Mouse (Mus musculus) inflammation-experienced regulatory T-cells (primary cell): ENCODE results near the gene Olfr313. TPM values are rescaled to one million over a fixed set of nuclear protein-coding genes. Genes with fewer than 3 reads are reported as not detected.

Experiments used
- polyA plus RNA-seq, 2 experiments: library from polyadenylated mRNA; unstranded; fragments of 100-300 nt; shearing (Covaris generic); gene quantifications; one replicate each; pipeline ENCODE4 v1.2.1; 2017

Gene Olfr313
- not detected for polyA plus RNA-seq

GRCm38 (mm10) chr11:58814700-58815099, at the start of gene Olfr313:
Olfr313 (plus strand) TSS chr11:58815000.

GRCm38 (mm10) chr11:58772888-58773287, 41.9 kb upstream of the Olfr313 start, which contains the start of gene Olfr315:
Olfr315 (plus strand) TSS chr11:58773188.

DNA sequence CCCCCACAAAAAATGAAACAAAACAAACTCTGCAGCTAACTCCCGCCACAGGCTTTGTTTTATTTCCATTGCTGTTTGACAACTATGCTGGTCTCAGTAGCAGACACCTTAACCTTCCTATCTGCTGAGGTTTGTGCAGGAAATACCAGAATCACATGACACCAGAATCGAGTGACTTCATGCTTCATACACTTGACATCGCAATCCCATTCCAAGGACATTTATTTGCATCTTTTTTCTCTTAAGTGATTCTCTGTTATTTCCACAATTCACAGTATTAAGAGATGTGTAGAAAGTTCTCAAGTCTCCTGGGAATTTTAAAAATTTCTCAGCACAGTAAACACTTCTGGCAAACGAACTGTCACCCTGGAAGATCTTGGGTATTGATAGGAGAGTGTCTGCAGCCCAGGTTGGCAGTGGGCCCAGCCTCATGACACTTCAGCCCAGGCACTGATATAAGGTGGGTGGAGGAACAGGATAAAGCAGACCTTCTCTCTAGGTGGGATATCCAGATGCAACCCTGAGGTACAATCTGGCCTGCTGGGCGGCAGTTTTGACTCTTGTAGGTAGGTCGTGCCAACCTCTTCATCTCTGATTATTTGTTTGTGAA, 32.2 kb upstream of the Olfr313 start, which contains the start of gene Olfr314:
TSS of gene Olfr314 (plus strand) at position 473 of the 610 bp plus-strand sequence.

DNA sequence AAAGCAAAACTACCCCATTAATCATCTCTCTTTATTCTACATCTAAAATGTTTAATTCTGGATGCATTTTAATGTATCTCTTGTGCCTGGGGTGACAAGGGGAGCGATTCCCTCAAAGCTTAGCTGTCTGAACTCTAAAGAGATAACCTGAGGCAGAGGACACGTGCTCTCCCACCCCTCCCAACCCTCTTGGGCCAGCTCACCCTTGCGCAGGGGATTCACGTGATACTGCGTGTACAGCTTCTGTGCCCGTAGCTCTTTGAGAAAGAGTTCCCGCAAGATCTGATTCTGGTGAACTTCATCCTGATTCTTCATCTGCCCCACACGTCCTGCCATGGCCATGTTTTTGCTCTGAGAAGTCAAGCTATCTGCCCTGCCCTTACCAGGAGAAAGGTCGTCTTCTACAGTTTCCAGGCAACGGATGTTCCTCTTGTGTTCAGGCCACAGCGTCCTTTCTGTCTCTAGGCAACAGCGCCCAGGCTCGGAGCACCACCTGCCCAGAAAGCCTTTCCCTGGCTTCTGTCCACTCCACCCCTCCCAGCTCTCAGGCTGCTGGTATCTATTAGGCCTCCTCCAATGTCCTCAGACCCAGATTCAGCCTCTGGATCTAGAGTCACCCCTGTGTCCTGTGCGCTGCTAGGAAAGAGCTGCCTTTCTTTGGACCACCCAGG, 13.1 kb upstream of the Olfr313 start, which contains the start of gene Fam183b:
TSS of gene Fam183b (minus strand) at position 403 of the 671 bp plus-strand sequence.

DNA sequence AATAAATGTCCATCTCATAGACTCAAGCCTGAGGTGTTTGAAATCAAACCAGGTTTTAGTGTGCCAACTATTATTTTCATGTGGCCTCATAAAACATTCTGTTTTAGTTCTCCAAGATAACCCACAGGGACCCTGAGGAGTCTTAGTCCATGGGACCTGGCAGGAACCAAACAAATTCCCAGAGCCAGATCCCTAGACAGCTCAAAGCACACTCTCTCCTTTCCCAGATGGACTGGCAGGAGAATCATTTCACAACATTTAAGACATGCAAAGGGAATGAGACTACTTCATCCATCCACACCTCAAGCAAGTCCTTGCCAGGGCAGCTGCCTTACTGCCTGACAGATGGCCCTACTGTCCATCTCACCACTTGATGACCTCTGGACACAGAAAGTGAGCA, 14.1 kb downstream of the Olfr313 start, which contains the start of gene Olfr312:
TSS of gene Olfr312 (plus strand) at position 301 of the 400 bp plus-strand sequence.

DNA sequence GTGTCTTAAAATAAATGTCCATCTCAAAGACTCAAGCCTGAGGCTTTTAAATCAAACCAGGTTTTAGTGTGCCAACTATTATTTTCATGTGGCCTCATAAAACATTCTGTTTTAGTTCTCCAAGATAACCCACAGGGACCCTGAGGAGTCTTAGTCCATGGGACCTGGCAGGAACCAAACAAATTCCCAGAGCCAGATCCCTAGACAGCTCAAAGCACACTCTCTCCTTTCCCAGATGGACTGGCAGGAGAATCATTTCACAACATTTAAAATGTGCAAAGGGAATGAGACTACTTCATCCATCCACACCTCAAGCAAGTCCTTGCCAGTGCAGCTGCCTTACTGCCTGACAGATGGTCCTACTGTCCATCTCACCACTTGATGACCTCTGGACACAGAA, 24.2 kb downstream of the Olfr313 start, which contains the start of gene Olfr311:
TSS of gene Olfr311 (plus strand) at position 301 of the 400 bp plus-strand sequence.

DNA sequence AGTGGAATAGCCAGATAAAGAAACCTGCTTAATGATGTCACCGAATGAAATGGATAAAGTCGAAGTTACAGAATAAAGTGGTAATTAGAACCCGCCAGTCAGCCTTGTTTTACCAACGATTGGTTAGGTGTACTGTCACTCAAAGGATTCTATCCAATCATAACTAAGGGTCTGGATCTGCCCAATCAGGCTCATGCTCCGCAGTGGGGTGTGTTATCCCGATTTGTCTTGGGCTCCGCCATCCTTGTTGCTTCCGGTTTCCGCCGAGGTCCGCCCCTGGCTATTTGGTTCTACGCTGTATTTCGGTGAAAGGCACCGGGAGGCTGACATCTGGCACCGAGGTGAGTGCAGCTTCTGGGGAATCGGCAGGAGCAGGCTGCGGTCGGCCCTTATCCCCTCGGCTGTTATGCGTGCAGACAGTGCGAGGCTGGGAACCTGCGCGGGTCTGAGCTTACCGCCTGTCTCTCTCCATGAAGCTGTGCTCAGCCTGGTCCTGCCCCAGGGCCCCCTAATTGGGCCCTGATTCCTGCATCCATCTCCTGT, 32.2 kb downstream of the Olfr313 start, which contains the start of gene Gm12258:
TSS of gene Gm12258 (plus strand) at position 240 of the 543 bp plus-strand sequence.

DNA sequence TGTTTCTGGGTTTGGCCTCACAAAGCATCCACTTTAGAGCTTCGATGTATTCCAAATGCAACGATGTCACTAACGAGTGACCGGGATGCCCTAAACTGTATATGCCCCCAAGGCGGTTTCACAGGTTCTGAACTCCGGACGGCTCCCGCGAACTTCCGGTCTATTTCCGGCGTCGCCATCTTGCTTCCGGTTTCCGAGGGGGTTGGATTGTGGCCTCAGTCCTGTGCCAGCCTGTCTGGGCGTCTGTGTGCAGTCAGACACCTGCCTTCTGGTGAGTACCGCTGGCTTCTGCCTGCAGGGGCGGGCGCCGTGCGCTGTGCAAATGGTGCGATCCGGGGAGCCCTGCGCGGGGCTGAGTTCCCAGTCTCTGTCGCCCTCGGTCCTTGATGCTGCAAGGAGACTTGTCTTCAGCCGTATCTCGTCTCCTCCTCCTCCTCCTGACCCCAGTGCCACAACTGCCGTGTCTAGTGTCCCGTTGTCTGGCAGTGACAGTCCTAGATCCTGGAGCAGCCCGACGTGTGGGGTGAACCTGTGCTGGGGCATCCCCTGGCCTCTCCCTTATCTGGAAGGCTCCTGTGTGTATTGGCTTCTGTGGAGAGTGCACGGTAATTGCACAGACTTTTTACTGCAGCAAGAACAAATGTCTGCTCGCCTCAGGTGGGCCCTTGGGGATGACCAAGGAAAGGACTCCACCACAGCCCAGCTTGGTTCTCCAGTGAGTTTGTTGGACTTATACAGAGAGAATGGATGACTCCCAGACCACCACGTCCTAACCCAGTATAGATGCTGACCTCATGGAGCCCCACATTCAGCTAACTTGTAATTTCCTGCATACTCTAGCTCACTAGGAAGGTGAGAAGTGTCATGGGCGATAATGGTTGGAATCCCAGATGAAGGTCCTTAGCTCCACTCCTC, 52.5 kb downstream of the Olfr313 start, which contains the start of gene 2810021J22Rik:
TSS of gene 2810021J22Rik (plus strand) at position 178 of the 915 bp plus-strand sequence.

Other genes starting within 250 kb of the Olfr313 start
- gene Olfr224, start 244.4 kb upstream of the Olfr313 start, polyA plus RNA-seq: under 1 TPM; 0.24 to 0.29 TPM
- not detected for gene Olfr325, start 237.3 kb upstream of the Olfr313 start, polyA plus RNA-seq
- not detected for gene Olfr324, start 219.9 kb upstream of the Olfr313 start, polyA plus RNA-seq
- gene 2210407C18Rik, start 198.9 kb upstream of the Olfr313 start, polyA plus RNA-seq: under 1 TPM in 1 of 2 experiments, not detected in 1; 0.66 TPM
- not detected for gene Olfr323, start 184.5 kb upstream of the Olfr313 start, polyA plus RNA-seq
- gene Trim58, start 174.5 kb upstream of the Olfr313 start, polyA plus RNA-seq: under 1 TPM; 0.07 to 0.29 TPM
- not detected for gene Olfr322, start 156.2 kb upstream of the Olfr313 start, polyA plus RNA-seq
- gene Olfr320, start 133.9 kb upstream of the Olfr313 start, polyA plus RNA-seq: under 1 TPM in 1 of 2 experiments, not detected in 1; 0.48 TPM
- under 1 TPM in 1 of 2 experiments, not detected in 1; 0.10 TPM for gene Olfr319, start 115.8 kb upstream of the Olfr313 start, polyA plus RNA-seq
- under 1 TPM; 0.07 to 0.40 TPM for gene Olfr318, start 91.0 kb upstream of the Olfr313 start, polyA plus RNA-seq
- gene Olfr317, start 75.8 kb upstream of the Olfr313 start, polyA plus RNA-seq: not detected
- gene Olfr316, start 62.3 kb upstream of the Olfr313 start, polyA plus RNA-seq: not detected
- not detected for gene Olfr315, start 41.8 kb upstream of the Olfr313 start, polyA plus RNA-seq
- gene Olfr314, start 32.0 kb upstream of the Olfr313 start, polyA plus RNA-seq: under 1 TPM in 1 of 2 experiments, not detected in 1; 0.39 TPM
- gene Fam183b, start 13.0 kb upstream of the Olfr313 start, polyA plus RNA-seq: not detected
- under 1 TPM in 1 of 2 experiments, not detected in 1; 0.10 TPM for gene Olfr312, start 14.2 kb downstream of the Olfr313 start, polyA plus RNA-seq
- gene Olfr311, start 24.3 kb downstream of the Olfr313 start, polyA plus RNA-seq: under 1 TPM; 0.12 to 0.17 TPM
- 10 to 100 TPM in 1 of 2 experiments, 1 to 10 TPM in 1; 7.6 to 12.7 TPM for gene Gm12258, start 32.2 kb downstream of the Olfr313 start, polyA plus RNA-seq
- 10 to 100 TPM in 1 of 2 experiments, 1 to 10 TPM in 1; 6.5 to 10.4 TPM for gene 2810021J22Rik, start 52.2 kb downstream of the Olfr313 start, polyA plus RNA-seq
- 10 to 100 TPM; 10.1 to 11.1 TPM for gene Zfp39, start 89.2 kb downstream of the Olfr313 start, polyA plus RNA-seq
- under 1 TPM; 0.04 to 0.98 TPM for gene Btnl10, start 102.9 kb downstream of the Olfr313 start, polyA plus RNA-seq
- 100 to 1,000 TPM; 265 to 350 TPM for gene Rnf187, start 123.9 kb downstream of the Olfr313 start, polyA plus RNA-seq
- 10 to 100 TPM; 19.5 to 31.1 TPM for gene Hist3h2ba, start 133.9 kb downstream of the Olfr313 start, polyA plus RNA-seq
- 10 to 100 TPM; 17.6 to 36.4 TPM for gene Hist3h2a, start 139.7 kb downstream of the Olfr313 start, polyA plus RNA-seq
- 1 to 10 TPM in 1 of 2 experiments, under 1 TPM in 1; 0.16 to 2.8 TPM for gene Trim17, start 139.7 kb downstream of the Olfr313 start, polyA plus RNA-seq
- gene Trim11, start 163.1 kb downstream of the Olfr313 start, polyA plus RNA-seq: 10 to 100 TPM; 46.7 to 64.0 TPM